Mouse (Mus musculus): Measurements from ENCODE around the gene Myh14. TPM values are rescaled to one million over a fixed set of nuclear protein-coding genes. Genes with fewer than 3 reads are reported as not detected.

The Myh14 gene
- polyA plus RNA-seq, 1 experiment = not detected

DNA sequence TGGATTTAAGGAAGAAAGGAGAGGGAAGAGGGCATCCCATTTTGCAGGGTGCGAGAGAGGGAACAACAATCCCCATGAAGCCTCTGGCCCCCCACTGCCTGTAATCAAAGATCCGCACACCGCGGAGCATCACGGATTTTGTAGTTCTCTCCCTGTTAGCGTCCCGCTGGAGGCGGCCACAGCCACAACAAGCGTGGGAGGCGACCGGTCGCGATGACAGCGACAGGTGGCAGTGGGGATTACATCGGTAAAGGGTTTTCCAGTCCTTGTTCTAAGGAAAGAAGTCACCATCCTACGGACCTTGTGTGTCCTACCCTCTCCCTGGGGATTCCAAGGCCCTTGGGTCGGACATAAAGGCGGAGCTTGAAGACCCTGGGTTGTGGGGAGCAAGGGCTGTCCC, 83.7 kb downstream of the Myh14 start:
- Histone ChIP-seq H3K27ac (ENCODE audit: insufficient read depth, low read depth, low read length) (peak overlapping the region; percentile 96), H3K4me1 (ENCODE audit: control insufficient read depth, insufficient read depth, low read length) (peaks cover 36% of the 10 kb centered on the region), H3K4me3 (ENCODE audit: insufficient read depth, low read depth, low read length) (peak overlapping the region; percentile 90)
- 1% methylated on average over 18 of the region's 18 CpGs for WGBS
- no peak for TF ChIP-seq POLR2A (IDR thresholded peaks at IDR 0.05; ENCODE audit: insufficient read depth, low read depth, low read length)
- no peak for TF ChIP-seq CTCF (IDR thresholded peaks at IDR 0.05; ENCODE audit: insufficient read depth, low read depth, low read length)

DNA sequence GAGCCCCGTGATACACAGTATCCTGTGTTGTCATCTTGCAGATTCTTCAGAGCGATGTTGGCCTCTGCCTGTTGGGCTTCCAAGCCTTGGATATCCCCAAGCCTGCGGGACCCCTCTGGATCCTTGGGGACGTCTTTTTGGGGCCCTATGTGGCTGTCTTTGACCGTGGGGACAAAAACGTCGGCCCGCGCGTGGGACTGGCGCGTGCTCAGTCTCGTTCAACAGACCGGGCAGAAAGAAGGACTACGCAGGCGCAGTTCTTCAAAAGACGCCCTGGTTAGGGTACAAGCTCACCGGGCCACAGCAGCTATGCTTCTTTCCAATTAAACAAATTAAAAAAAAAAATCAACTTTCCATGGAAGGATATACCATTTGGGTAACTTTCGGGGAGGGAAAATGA, 84.1 kb downstream of the Myh14 start:
- peaks cover 33% of the 10 kb centered on the region for H3K4me1 ChIP-seq (ENCODE audit: control insufficient read depth, insufficient read depth, low read length)
- peak overlapping the region; percentile 90 for H3K4me3 ChIP-seq (ENCODE audit: insufficient read depth, low read depth, low read length)
- TF ChIP-seq CTCF (IDR thresholded peaks at IDR 0.05; ENCODE audit: insufficient read depth, low read depth, low read length) (no peak), POLR2A (IDR thresholded peaks at IDR 0.05; ENCODE audit: insufficient read depth, low read depth, low read length) (no peak; the same call in none of the 2 replicates)
- WGBS = 6% methylated on average over 19 of the region's 19 CpGs
- peak overlapping the region; percentile 96 for H3K27ac ChIP-seq (ENCODE audit: insufficient read depth, low read depth, low read length)

DNA sequence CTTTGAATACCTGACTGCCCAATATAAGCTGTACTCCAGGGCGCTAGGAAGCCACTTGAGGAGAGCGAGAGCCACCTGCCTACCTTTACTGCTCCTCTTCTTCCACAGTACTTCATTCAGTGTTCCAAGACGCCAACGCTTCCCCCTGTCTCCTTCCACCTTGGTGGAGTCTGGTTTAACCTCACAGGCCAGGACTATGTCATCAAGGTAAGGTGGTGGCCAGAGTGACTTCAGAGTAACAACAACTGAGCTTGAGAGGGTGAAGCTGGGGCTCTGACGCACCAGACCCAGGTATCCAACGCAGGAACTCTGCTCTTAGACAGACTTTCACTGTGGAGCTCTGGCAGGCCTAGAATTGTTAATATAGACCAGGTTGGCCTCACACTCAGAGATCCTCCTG, 85.0 kb downstream of the Myh14 start:
- TF ChIP-seq POLR2A (IDR thresholded peaks at IDR 0.05; ENCODE audit: insufficient read depth, low read depth, low read length) = no peak
- TF ChIP-seq CTCF (IDR thresholded peaks at IDR 0.05; ENCODE audit: insufficient read depth, low read depth, low read length) = no peak
- peaks cover 33% of the 10 kb centered on the region for H3K4me1 ChIP-seq (ENCODE audit: control insufficient read depth, insufficient read depth, low read length)
- no peak overlapping the region for H3K4me3 ChIP-seq (ENCODE audit: insufficient read depth, low read depth, low read length)
- H3K27ac ChIP-seq (ENCODE audit: insufficient read depth, low read depth, low read length) = no peak overlapping the region
- WGBS = 97% methylated on average over 6 of the region's 6 CpGs

DNA sequence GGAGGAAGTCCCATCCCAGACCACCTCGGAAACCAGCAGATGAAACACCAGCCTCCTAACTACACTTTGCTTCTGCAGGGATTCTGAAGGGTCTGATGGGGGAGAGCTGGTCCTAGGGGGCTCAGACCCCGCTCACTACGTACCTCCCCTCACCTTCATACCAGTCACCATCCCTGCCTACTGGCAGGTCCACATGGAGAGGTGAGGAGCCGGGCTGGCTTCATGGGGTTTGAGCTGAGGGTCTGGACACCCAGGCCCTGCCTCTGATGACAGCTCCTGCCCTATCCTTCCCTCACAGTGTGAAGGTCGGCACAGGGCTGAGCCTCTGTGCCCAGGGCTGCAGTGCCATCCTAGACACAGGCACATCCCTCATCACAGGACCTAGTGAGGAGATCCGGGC, 85.7 kb downstream of the Myh14 start:
- no peak overlapping the region for H3K4me3 ChIP-seq (ENCODE audit: insufficient read depth, low read depth, low read length)
- no peak overlapping the region for H3K27ac ChIP-seq (ENCODE audit: insufficient read depth, low read depth, low read length)
- peaks cover 31% of the 10 kb centered on the region for H3K4me1 ChIP-seq (ENCODE audit: control insufficient read depth, insufficient read depth, low read length)
- 92% methylated on average over 6 of the region's 6 CpGs for WGBS
- TF ChIP-seq POLR2A (IDR thresholded peaks at IDR 0.05; ENCODE audit: insufficient read depth, low read depth, low read length) (no peak), CTCF (IDR thresholded peaks at IDR 0.05; ENCODE audit: insufficient read depth, low read depth, low read length) (no peak)

DNA sequence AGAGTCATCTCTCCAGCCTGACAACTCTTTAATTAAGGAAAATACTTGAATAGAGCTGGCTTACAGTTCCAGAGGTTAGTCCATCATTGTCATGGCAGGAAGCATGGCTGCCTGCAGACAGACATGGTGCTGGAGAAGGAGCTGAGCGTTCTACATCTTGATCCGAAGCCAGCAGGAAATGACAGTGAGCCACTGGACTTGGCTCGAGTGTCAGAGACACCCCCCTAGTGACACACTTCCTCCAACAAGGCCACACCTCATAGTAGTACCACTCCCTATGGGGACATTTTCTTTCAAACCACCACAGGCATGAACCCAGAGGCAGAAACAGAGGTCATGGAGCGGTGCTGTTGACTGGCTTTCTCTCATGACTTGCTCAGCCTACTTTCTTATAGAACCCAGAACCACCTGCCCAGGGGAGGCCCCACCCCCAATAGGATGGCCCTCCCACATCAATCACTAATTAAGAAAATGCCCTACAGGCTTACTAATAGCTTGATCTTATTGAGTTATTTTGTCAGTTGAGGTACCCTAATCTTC, 86.3 kb downstream of the Myh14 start:
- peaks cover 25% of the 10 kb centered on the region for H3K4me1 ChIP-seq (ENCODE audit: control insufficient read depth, insufficient read depth, low read length)
- no peak overlapping the region for H3K4me3 ChIP-seq (ENCODE audit: insufficient read depth, low read depth, low read length)
- 87% methylated on average over 4 of the region's 4 CpGs for WGBS
- no peak overlapping the region for H3K27ac ChIP-seq (ENCODE audit: insufficient read depth, low read depth, low read length)
- TF ChIP-seq CTCF (IDR thresholded peaks at IDR 0.05; ENCODE audit: insufficient read depth, low read depth, low read length) = no peak
- no peak for TF ChIP-seq POLR2A (IDR thresholded peaks at IDR 0.05; ENCODE audit: insufficient read depth, low read depth, low read length)

DNA sequence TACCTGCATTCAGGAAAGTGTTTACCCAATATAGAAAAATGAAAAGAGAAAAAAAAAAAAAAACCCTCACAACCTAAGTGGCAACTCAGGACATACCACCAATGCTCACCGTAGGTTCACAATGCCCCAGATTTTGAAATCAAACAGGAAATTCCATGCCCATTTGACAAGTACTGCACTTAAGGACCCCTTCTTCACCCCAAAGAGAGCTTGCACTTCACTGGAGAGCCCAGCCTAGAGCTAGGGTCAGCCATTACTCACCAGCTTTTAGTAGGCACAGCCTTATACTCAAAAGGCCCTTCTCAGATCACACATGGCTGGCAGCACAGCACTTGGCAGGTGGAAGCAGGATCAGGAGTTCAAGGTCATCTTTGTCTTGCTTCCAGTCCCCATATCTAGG, 87.5 kb downstream of the Myh14 start:
- Histone ChIP-seq H3K4me3 (ENCODE audit: insufficient read depth, low read depth, low read length) (no peak overlapping the region), H3K27ac (ENCODE audit: insufficient read depth, low read depth, low read length) (no peak overlapping the region), H3K4me1 (ENCODE audit: control insufficient read depth, insufficient read depth, low read length) (peaks cover 15% of the 10 kb centered on the region)
- WGBS = 93% methylated on average over 1 of the region's 1 CpGs
- no peak for TF ChIP-seq POLR2A (IDR thresholded peaks at IDR 0.05; ENCODE audit: insufficient read depth, low read depth, low read length)
- TF ChIP-seq CTCF (IDR thresholded peaks at IDR 0.05; ENCODE audit: insufficient read depth, low read depth, low read length) = no peak

DNA sequence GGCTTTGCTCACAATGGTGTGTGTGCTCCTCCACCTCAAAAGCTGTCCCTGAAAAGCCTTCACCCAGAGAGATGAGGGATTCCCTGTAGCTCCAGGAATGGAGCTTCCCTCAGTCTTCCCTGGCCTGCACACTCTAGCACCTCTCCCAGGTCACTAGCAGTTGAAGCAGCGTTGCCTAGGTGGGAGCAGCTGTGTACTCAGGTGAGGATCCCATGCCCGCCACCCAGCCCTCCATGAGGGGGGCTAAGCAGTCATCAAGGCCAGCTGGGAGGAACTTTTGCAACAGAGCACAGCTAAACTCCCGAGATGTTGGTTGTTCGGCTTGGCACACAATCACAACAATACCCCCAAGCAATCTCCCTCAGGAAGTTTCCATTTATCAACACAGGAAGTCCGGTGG, 87.9 kb downstream of the Myh14 start:
- 77% methylated on average over 5 of the region's 5 CpGs for WGBS
- Histone ChIP-seq H3K4me3 (ENCODE audit: insufficient read depth, low read depth, low read length) (no peak overlapping the region), H3K4me1 (ENCODE audit: control insufficient read depth, insufficient read depth, low read length) (peaks cover 12% of the 10 kb centered on the region), H3K27ac (ENCODE audit: insufficient read depth, low read depth, low read length) (no peak overlapping the region)
- TF ChIP-seq CTCF (IDR thresholded peaks at IDR 0.05; ENCODE audit: insufficient read depth, low read depth, low read length) = no peak
- no peak for TF ChIP-seq POLR2A (IDR thresholded peaks at IDR 0.05; ENCODE audit: insufficient read depth, low read depth, low read length)

DNA sequence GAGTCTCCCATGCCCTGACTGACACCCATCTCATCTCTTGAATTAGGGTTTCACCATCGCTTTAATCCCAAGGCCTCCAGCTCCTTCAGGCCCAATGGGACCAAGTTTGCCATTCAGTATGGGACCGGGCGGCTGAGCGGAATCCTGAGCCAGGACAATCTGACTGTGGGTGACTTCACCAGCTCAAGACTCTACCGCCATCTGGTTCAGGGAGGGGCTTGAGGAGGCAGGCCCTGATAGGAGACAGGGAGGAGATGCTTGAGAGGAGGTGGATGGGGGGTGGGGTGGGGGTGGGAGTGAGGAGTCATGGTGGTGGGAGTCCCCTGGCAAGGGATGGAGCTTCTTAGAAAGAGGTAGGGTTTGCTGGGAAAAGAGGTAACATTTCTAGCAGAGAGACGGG, 89.0 kb downstream of the Myh14 start:
- H3K4me3 ChIP-seq (ENCODE audit: insufficient read depth, low read depth, low read length) = no peak overlapping the region

DNA sequence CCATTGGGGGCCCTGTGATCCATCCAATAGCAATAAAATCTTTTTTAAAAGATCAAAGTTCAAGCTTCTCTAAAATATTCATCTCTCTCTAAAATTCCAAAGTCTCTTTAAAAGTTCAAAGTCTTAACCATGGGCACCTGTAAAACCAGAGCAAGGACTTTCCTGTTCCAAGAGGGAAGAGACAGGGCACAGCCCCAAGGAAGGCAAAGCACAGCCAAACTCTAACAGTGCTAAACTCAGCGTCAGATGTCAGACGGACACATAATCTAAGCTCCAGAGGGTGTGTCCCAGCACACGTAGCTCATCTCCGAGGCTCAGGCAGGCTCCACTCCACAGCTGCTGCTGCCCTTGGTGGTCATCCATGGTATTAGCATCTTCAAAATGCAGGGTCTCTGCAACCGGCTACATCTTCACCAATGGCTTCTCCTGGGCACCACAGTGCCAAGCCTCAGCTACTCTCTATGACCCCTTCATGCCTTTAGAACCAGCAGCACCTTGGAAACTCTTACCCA, 94.3 kb downstream of the Myh14 start:
- TF ChIP-seq POLR2A (IDR thresholded peaks at IDR 0.05; ENCODE audit: insufficient read depth, low read depth, low read length) = no peak
- TF ChIP-seq CTCF (IDR thresholded peaks at IDR 0.05; ENCODE audit: insufficient read depth, low read depth, low read length) = no peak
- Histone ChIP-seq H3K27ac (ENCODE audit: insufficient read depth, low read depth, low read length) (no peak overlapping the region), H3K4me3 (ENCODE audit: insufficient read depth, low read depth, low read length) (no peak overlapping the region), H3K4me1 (ENCODE audit: control insufficient read depth, insufficient read depth, low read length) (no peaks in the 10 kb centered on the region)
- WGBS = 51% methylated on average over 5 of the region's 5 CpGs

More for the DNA sequence above, 89.0 kb downstream of the Myh14 start:
- TF ChIP-seq CTCF (IDR thresholded peaks at IDR 0.05; ENCODE audit: insufficient read depth, low read depth, low read length) (no peak), POLR2A (IDR thresholded peaks at IDR 0.05; ENCODE audit: insufficient read depth, low read depth, low read length) (no peak)
- WGBS = 84% methylated on average over 6 of the region's 6 CpGs
- peaks cover 8% of the 10 kb centered on the region for H3K4me1 ChIP-seq (ENCODE audit: control insufficient read depth, insufficient read depth, low read length)
- H3K27ac ChIP-seq (ENCODE audit: insufficient read depth, low read depth, low read length) = no peak overlapping the region

Data from olfactory bulb, adult 2 months (tissue).